Mouse (Mus musculus) liver, embryonic 15.5 days (tissue): ENCODE data around the gene Rnf41. TPM values are rescaled to one million over a fixed set of nuclear protein-coding genes. Genes with fewer than 3 reads are reported as not detected.
A peak's percentile ranks its signal among the peaks of the same experiment; 100 is the strongest.

Experiments used
- ATAC-seq: fragments of 200-750 bp; cut with Nextera tagmentation; 2 replicates; pipeline ENCODE4 v1.8.0; 2017; ENCODE audit warnings: moderate number of reproducible peaks, mild to moderate bottlenecking, moderate library complexity; ENCODE audit not compliant: insufficient read depth
- H3K27ac ChIP-seq: fragments of 300-500 bp; sonication (generic); replicated peaks from 2 replicates; pipeline ENCODE4 v1.5.1; 2015; ENCODE audit warnings: mild to moderate bottlenecking, inconsistent platforms
- H3K27me3 ChIP-seq: fragments of 300-500 bp; sonication (generic); 2 replicates; pipeline ENCODE4 v1.6.1; 2015; ENCODE audit warnings: mild to moderate bottlenecking, inconsistent platforms
- H3K36me3 ChIP-seq: fragments of 300-500 bp; sonication (generic); replicated peaks from 2 replicates; pipeline ENCODE4 v1.6.1; 2015; ENCODE audit warnings: moderate library complexity, mild to moderate bottlenecking, inconsistent platforms
- H3K4me1 ChIP-seq: fragments of 300-500 bp; sonication (generic); replicated peaks from 2 replicates; pipeline ENCODE4 v1.6.1; 2015; ENCODE audit warnings: inconsistent platforms
- H3K4me2 ChIP-seq: fragments of 300-500 bp; sonication (generic); 2 replicates; pipeline ENCODE4 v1.6.1; 2015; ENCODE audit warnings: moderate library complexity, mild to moderate bottlenecking, inconsistent platforms
- H3K4me3 ChIP-seq: fragments of 300-500 bp; sonication (generic); replicated peaks from 2 replicates; pipeline ENCODE4 v1.5.1; 2015; ENCODE audit warnings: mild to moderate bottlenecking, inconsistent platforms
- H3K9ac ChIP-seq: fragments of 300-500 bp; sonication (generic); 2 replicates; pipeline ENCODE4 v1.6.1; 2015; ENCODE audit warnings: moderate library complexity, mild to moderate bottlenecking, inconsistent platforms
- H3K9me3 ChIP-seq: fragments of 300-500 bp; sonication (generic); replicated peaks from 2 replicates; pipeline ENCODE4 v1.6.1; 2016; ENCODE audit warnings: inconsistent platforms
- WGBS: fragments of 180-500 bp; shearing (Covaris S2); methylation state at CpG from one replicate; pipeline ENCODE4 v1.1.7; 2015; ENCODE audit warnings: mixed read lengths; ENCODE audit not compliant: insufficient replicate concordance; 5-methylcytosine and 5-hydroxymethylcytosine counted together
- polyA plus RNA-seq: library from polyadenylated mRNA; unstranded; fragments of >200 nt; fragmentation: Nextera tagmentation; extraction: Ambion mirVana; gene quantifications from 2 replicates; pipeline ENCODE4 v1.2.1, GENCODE M21; 2015

Rnf41 gene
- polyA plus RNA-seq, 1 experiment from 2014 or later: 8.5 TPM

GRCm38 (mm10) chr10:128385902-128386301, 25.6 kb upstream of the Rnf41 start:
- Histone ChIP-seq H3K27ac (no peak overlapping the region), H3K9me3 (no peaks in the 10 kb centered on the region), H3K9ac (no peak overlapping the region), H3K4me3 (no peak overlapping the region), H3K36me3 (peaks cover 98% of the 10 kb centered on the region), H3K4me2 (no peak overlapping the region), H3K4me1 (no peaks in the 10 kb centered on the region), H3K27me3 (no peaks in the 10 kb centered on the region)
- ATAC-seq: no peak
- 80% methylated on average over 7 of the region's 7 CpGs for WGBS

DNA sequence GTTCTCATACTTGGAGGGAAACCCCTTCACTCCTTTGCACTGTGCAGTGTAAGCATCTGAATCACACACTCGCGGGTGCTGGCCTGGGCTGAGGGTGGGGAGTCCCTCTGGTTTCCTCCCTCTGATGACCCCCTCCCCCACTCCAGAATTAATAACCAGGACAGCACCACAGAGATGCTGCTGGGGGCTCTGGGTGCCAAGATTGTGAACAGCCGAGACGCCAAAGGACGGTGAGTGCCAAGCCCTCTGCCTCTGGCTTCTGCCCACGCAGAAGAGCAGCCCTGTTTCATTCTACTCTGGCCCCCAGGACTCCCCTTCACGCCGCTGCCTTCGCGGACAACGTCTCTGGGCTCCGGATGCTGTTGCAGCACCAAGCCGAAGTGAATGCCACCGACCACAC, 22.5 kb upstream of the Rnf41 start:
- Histone ChIP-seq H3K36me3 (peaks cover 95% of the 10 kb centered on the region), H3K4me1 (0 out of 2 replicates have a peak, but pooled peaks cover under 1% of the 10 kb centered on the region), H3K4me2 (no peak overlapping the region), H3K27ac (no peak overlapping the region), H3K9ac (no peak overlapping the region), H3K4me3 (no peak overlapping the region), H3K27me3 (no peaks in the 10 kb centered on the region), H3K9me3 (no peaks in the 10 kb centered on the region)
- ATAC-seq: no peak
- 84% methylated on average over 14 of the region's 14 CpGs for WGBS

GRCm38 (mm10) chr10:128389570-128389969, 21.9 kb upstream of the Rnf41 start:
- Histone ChIP-seq H3K9ac (no peak overlapping the region), H3K9me3 (no peaks in the 10 kb centered on the region), H3K27me3 (no peaks in the 10 kb centered on the region), H3K36me3 (peaks cover 94% of the 10 kb centered on the region), H3K4me1 (0 out of 2 replicates have a peak, but pooled peaks cover 3% of the 10 kb centered on the region), H3K4me2 (no peak overlapping the region), H3K4me3 (no peak overlapping the region), H3K27ac (no peak overlapping the region)
- WGBS: 71% methylated on average over 6 of the region's 6 CpGs
- ATAC-seq: no peak

DNA sequence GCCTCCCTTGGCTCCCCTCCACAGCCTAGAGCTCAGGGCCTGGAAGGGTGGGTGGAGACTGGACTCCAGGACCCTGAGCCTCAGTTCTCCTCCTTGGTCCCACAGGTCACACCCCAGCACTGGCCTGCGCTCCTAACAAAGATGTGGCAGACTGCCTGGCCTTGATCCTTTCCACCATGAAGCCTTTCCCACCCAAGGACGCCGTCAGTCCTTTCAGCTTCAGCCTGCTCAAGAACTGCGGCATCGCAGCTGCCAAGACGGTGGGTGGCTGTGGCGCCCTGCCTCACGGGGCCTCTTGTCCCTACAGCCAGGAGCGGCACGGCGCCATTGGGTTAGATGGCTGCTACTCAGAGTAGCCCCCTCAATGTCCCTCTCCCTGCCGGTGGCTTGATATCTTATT, 21.1 kb upstream of the Rnf41 start:
- H3K27me3 ChIP-seq: no peaks in the 10 kb centered on the region
- H3K9ac ChIP-seq: no peak overlapping the region
- no peak for ATAC-seq
- peaks cover 90% of the 10 kb centered on the region for H3K36me3 ChIP-seq
- WGBS: 81% methylated on average over 12 of the region's 12 CpGs
- H3K9me3 ChIP-seq: no peaks in the 10 kb centered on the region
- H3K4me3 ChIP-seq: no peak overlapping the region
- H3K4me1 ChIP-seq: peaks cover 6% of the 10 kb centered on the region
- H3K27ac ChIP-seq: no peak overlapping the region
- no peak overlapping the region for H3K4me2 ChIP-seq

GRCm38 (mm10) chr10:128391850-128392249, 19.6 kb upstream of the Rnf41 start:
- H3K27ac ChIP-seq: no peak overlapping the region
- H3K9ac ChIP-seq: no peak overlapping the region
- ATAC-seq: no peak
- peaks cover 21% of the 10 kb centered on the region for H3K4me1 ChIP-seq
- peaks cover 75% of the 10 kb centered on the region for H3K36me3 ChIP-seq
- H3K27me3 ChIP-seq: no peaks in the 10 kb centered on the region
- H3K4me2 ChIP-seq: no peak overlapping the region
- 72% methylated on average over 6 of the region's 6 CpGs for WGBS
- H3K9me3 ChIP-seq: no peaks in the 10 kb centered on the region
- no peak overlapping the region for H3K4me3 ChIP-seq

DNA sequence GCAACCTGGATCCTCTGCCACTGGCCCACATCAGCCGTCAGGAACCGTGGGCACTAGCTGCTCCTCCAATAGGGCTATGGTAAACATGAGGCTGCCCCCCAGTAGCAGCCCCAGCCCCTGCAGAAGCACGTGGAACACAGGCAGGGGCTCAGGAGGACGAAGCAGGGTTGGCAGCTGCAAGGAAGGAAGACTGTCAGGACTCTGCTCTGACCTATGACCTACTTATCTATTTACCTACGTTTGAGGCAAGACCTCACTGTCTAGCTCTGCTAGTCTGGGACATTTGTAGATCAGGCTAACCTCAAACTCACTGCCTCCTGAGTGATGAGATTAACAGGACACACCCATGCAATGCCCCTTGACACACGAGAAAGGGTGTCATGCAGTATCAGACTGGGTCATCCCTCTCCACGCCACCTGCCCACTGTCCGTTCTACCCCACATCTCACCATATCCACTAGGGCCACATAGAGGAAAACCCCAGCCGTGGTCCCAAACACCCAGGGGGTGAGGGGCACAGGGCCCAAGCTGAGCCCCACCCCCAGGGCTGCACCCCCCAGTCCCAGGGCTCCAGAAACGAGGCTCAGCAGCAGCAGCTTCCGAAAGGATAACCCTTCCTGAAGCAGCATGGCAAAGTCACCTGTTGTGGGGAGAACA, 15.3 kb upstream of the Rnf41 start:
- H3K4me2 ChIP-seq: no peak overlapping the region
- H3K27me3 ChIP-seq: no peaks in the 10 kb centered on the region
- H3K9me3 ChIP-seq: no peaks in the 10 kb centered on the region
- 45% methylated on average over 11 of the region's 11 CpGs for WGBS
- H3K36me3 ChIP-seq: peaks cover 32% of the 10 kb centered on the region
- no peak overlapping the region for H3K9ac ChIP-seq
- H3K4me3 ChIP-seq: no peak overlapping the region
- no peak overlapping the region; the same call in 1 of the 2 replicates for H3K27ac ChIP-seq
- peaks cover 30% of the 10 kb centered on the region for H3K4me1 ChIP-seq
- ATAC-seq: peak; percentile 19; the same call in 1 of the 2 replicates

- no peak overlapping the region for H3K27ac ChIP-seq
- H3K4me2 ChIP-seq: no peak overlapping the region
- peaks cover 30% of the 10 kb centered on the region for H3K4me1 ChIP-seq
- WGBS: 71% methylated on average over 10 of the region's 10 CpGs
- H3K9ac ChIP-seq: no peak overlapping the region
- no peaks in the 10 kb centered on the region for H3K9me3 ChIP-seq
- no peak overlapping the region for H3K4me3 ChIP-seq
- H3K27me3 ChIP-seq: no peaks in the 10 kb centered on the region
- no peak for ATAC-seq
- H3K36me3 ChIP-seq: peaks cover 29% of the 10 kb centered on the region
These were observed 14.7 kb upstream of the Rnf41 start for GRCm38 (mm10) chr10:128396716-128397264.

GRCm38 (mm10) chr10:128397466-128397865, 14.0 kb upstream of the Rnf41 start:
- no peak overlapping the region for H3K4me2 ChIP-seq
- no peaks in the 10 kb centered on the region for H3K9me3 ChIP-seq
- ATAC-seq: no peak
- H3K4me3 ChIP-seq: no peak overlapping the region
- 60% methylated on average over 7 of the region's 7 CpGs for WGBS
- H3K27me3 ChIP-seq: no peaks in the 10 kb centered on the region
- H3K27ac ChIP-seq: no peak overlapping the region
- H3K4me1 ChIP-seq: peaks cover 30% of the 10 kb centered on the region
- no peak overlapping the region for H3K9ac ChIP-seq
- H3K36me3 ChIP-seq: peaks cover 22% of the 10 kb centered on the region

GRCm38 (mm10) chr10:128400338-128400737, 11.1 kb upstream of the Rnf41 start:
- peak overlapping the region; percentile 47 for H3K4me2 ChIP-seq
- H3K4me1 ChIP-seq: peaks cover 25% of the 10 kb centered on the region
- 0 out of 2 replicates have a peak, but pooled peaks cover 3% of the 10 kb centered on the region for H3K36me3 ChIP-seq
- H3K27me3 ChIP-seq: no peaks in the 10 kb centered on the region
- peak; percentile 62 for ATAC-seq
- no peak overlapping the region for H3K27ac ChIP-seq
- no peak overlapping the region for H3K9ac ChIP-seq
- 42% methylated on average over 5 of the region's 5 CpGs for WGBS
- peak overlapping the region; percentile 34 for H3K4me3 ChIP-seq
- no peaks in the 10 kb centered on the region for H3K9me3 ChIP-seq

DNA sequence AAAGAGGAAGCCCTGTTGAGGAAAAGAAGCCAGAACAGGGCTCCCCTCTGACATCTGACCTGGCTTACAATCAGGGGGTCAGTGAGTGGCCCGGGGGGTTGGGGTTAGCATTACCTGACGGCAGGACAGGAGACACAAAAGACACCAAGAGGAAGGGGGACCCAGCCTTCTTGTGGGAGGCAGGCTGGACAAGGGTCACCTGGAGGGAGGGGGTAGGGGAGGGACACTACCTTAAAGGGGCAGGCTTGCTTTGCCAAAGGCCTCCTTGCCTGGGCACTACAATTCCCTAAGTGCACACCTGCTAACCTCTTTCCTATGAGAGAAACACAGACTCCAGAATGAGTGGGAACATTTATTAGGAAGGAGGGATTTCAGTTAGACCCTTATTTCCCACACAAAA, 10.4 kb upstream of the Rnf41 start, which contains the start of gene Slc39a5:
Gene Slc39a5 (minus strand): TSS at position 174 of the 400 bp plus-strand sequence.
- Histone ChIP-seq H3K27me3 (no peaks in the 10 kb centered on the region), H3K4me1 (peaks cover 17% of the 10 kb centered on the region), H3K9ac (no peak within 1 kb of the TSS), H3K27ac (no peak within 1 kb of the TSS), H3K9me3 (no peaks in the 10 kb centered on the region), H3K36me3 (peaks cover 7% of the 10 kb centered on the region; the same call in 1 of the 2 replicates), H3K4me3 (peak within 1 kb of the TSS; percentile 34), H3K4me2 (peak within 1 kb of the TSS; percentile 47)
- ATAC-seq: peak; percentile 37; the same call in 1 of the 2 replicates
- 50% methylated on average over 2 of the region's 2 CpGs for WGBS

- no peak overlapping the region for H3K4me2 ChIP-seq
- ATAC-seq: no peak
- WGBS: 58% methylated on average over 9 of the region's 9 CpGs
- no peaks in the 10 kb centered on the region for H3K27me3 ChIP-seq
- H3K9ac ChIP-seq: no peak overlapping the region
- H3K9me3 ChIP-seq: no peaks in the 10 kb centered on the region
- H3K4me3 ChIP-seq: no peak overlapping the region
- H3K4me1 ChIP-seq: peaks cover 12% of the 10 kb centered on the region
- H3K36me3 ChIP-seq: peaks cover 11% of the 10 kb centered on the region; the same call in 1 of the 2 replicates
- no peak overlapping the region for H3K27ac ChIP-seq
These were observed 9.8 kb upstream of the Rnf41 start for GRCm38 (mm10) chr10:128401638-128402037.
